Mouse (Mus musculus) CD4-positive, CD25-positive, alpha-beta regulatory T cell, adult 2 months (primary cell): ENCODE results near the gene Etfdh.
A peak's percentile ranks its signal among the peaks of the same experiment; 100 is the strongest.
"Not testable (repeated sequence)": the region's sequence is repeated elsewhere in the genome, so short reads cannot be mapped to it uniquely, and the experiment has no call there.

Experiments
- DNase-seq: peaks from one replicate; pipeline ENCODE4 v3.0.0-alpha.2; 2012; ENCODE audit warnings: low read depth, low spot score

Etfdh gene

DNA sequence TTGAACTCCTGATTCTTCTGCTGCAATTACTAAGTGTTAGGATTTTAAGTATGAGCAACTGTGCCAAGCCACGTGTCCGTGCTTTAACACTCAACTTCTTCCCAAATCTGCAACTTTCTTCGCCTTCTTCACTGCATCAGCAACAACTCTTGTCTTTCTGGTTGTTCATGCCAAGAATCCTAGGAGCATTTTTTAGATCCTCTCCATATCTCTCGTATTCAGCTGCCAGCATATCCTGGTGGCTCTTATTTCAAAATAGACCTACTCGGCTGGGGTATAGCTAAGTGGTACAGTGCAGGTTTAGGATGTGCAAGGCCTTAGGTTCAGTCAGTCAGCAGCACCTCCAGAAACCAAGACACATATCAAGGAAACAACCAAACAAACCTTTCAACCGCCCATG is 51.7 kb downstream of the Etfdh start:
- DNase-seq: no peak

DNA sequence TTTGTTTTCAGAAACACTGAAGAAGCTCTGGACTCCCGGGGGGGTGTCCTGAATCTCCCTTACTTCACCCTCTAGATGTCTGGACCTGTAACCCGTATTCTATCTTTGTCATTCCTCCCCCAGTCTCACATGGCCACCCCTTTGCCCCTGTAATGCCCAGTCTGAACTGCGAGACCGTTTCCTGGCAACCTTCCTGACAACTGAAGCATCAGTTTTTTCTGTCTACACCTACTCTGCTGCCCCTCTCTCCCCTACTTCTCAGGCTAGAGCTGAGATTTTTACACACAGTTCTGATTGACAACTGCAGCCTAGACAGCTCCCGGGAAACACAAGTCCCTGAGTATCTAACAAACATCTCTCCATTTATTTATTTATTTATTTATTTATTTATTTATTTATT is 52.4 kb downstream of the Etfdh start:
- DNase-seq: no peak

DNA sequence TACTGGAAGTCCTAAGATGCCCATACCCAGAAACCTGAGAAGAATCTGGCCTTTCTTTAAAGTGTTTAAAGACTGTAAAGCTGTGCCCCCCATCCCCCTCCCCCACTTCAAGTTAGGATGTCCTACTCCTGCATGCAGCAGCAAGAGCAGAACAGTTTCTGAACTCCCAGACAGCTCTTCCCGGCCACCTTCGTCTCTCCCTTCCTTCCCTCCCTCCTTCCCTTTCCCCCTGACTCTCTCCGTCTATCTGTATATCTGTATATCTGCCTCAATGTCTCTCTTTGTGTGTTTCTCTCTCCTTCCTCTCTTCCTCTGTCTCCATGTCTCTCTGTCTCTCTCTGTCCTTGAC is 52.9 kb downstream of the Etfdh start:
- DNase-seq: no peak

DNA sequence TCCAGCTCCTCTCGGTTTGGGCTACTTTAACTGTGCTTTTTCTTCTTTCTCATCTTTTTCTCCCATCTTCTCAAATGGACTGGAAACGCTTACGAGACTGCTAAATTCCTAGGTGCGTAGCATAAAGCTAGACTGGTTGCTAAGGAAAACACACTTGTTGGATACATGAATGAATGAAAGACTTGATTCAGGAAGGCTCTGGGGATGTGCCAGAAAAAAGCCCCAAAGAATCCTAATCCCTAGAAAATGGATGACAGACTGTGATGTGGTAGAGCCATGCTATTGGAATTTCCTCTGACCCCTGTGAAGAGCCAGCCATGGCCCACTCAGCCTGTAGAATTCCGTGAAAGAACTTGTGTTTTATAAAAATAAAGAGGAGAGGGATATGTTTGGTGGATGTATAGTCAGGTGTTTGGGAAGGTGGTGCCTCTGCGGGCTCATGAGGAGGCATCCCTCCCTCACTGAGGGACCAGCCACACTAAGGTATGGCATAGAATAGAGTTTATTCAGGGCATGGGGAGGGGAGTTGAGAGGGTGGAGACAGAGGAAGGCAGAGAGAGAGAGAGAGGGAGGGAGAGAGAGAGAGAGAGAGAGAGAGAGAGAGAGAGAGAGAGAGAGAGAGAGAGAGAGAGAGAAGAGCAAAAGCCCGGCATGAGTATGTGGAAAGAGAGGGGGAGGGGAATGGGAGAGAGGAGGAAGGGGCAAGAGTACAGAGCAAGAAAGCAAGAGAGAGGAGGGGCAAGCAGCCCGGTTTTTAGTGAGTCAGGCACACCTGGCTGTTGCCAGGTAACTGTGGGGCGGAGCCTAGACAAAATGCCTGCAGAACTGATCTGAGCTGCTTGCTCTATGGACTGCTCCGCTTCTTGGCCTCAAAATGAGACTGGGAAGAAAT is 53.5 kb downstream of the Etfdh start:
- no peak for DNase-seq

DNA sequence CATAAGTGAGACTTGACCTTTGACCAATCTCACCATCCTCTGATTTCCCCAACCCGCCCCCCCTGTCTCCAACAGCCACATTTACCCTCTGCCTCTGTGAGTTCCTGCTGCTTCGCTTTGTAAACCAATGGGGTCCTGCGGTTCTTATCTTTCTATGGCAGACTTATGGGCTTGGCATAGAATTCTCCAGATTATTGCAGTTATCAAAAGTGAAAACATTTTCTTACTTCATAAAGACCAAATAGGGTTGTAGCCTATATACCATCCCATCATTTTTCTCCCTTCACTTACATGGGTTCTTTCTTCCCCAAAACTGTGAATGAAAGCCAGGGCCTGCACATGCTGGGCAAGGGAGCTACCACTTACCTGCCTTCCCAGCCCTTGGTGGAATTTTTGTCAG is 55.0 kb downstream of the Etfdh start:
- no peak for DNase-seq

DNA sequence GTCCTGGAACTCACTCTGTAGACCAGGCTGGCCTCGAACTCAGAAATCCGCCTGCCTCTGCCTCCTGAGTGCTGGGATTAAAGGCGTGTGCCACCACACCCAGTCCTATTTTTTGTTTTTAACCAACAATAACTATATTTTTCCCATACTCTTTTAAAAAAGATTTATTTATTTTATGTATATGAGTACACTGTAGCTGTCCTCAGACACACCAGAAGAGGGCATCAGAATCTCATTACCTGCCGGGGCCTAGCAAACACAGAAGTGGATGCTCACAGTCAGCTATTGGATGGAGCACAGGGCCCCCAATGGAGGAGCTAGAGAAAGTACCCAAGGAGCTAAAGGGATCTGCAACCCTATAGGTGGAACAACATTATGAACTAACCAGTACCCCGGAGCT is 55.9 kb downstream of the Etfdh start:
- not testable (repeated sequence) for DNase-seq

DNA sequence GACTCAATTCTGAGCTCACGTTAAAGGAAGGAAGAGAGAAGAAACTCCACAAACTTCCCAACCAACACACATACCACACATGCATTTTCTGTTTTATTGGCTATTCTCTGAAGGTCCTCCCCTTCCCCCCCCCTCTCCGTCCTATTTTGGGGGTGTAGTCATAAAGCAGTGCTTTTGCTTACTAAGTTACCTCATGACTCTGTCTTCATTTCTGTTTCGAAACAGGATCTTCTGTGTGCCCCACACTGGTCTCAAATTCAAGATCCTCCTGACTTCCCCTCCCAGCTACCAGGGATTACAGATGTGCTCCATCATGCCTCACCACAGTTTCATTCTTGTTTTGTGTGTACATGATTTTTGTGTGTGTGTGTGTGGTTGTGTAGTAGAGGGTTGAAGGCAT is 56.9 kb downstream of the Etfdh start:
- no peak for DNase-seq

DNA sequence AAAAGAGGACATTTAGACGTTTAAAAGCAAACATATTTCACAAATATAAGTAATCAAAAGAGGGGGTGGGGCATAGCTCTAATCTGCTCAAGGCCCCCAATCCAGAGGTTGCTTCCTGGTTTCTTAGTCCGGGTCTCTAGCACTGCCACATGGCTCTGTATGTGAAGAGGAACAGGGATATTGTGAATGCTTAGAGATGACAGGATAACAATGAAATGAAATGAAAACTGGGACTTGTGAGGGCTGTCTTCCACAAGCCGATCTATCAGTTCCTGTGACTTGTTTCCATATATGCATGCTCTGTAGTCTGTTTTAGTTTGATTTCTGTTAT is 60.0 kb downstream of the Etfdh start:
- no peak for DNase-seq

DNA sequence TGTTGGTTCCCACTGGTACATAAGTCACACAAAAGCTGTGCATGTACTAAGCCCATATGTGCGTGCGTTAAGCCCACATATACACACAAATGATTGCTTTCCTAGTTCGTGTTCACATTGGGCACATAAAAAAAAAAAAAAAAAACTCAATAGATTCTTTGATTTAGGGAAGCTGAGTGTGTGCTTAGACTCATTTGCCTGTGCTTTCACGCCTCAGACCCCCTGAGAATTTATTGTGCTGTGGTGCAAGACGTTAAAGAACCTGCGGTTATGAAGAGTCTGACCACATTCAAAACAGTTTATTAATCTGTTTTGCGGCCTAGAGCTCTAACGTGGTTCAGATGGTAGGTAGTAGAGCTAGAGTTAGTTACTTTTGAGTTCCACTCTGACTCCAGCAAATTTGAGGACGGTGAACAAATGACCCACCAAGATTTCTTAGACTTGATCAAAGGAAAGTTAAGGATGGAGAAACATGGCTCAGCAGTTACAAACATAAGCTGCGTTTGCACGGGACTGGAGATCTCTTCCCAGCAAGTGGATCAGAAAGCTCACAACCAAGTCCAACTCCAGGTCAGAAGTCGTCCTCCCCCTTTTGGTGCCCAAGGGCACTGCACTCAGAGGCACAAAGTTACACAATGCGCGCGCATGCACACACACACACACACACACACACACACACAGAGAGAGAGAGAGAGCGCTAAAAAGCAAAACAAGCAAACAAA is 60.5 kb downstream of the Etfdh start:
- peak; percentile 27 for DNase-seq

DNA sequence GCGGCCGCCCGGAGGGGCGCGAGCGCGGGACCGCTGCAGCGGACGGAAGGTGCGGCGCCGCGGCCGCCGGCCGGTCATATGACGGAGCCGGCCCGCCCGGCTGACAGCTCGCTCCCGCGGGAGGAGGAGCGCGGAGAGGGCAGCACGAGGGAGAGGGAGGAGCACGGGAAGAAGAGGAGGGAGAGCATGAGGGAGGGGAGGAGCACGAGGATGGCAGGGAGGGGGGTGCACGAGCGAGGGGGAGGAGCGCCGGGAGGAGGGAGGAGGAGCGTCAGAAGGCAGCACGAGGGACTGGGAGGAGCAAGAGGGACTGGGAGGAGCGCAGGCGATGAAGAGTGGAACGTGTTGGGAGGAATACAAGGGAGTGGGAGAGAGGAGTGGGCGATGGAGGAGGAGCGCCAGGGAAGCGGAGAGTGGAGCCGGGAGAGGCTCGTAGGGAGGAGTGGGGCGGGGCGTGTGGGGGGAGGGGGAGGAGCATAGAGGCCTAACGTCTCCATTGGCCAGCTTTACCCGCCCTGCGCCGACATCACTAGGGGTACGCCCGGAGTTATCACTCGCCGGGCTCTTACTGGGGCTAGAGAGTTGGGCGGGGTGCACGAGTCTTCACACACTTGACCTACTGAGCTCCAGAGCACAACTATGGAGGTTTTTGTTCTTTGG is 61.5 kb downstream of the Etfdh start, which contains the start of gene Fnip2:
TSS of gene Fnip2 (minus strand) at position 94 of the 660 bp plus-strand sequence.
- DNase-seq: peak; percentile 90

DNA sequence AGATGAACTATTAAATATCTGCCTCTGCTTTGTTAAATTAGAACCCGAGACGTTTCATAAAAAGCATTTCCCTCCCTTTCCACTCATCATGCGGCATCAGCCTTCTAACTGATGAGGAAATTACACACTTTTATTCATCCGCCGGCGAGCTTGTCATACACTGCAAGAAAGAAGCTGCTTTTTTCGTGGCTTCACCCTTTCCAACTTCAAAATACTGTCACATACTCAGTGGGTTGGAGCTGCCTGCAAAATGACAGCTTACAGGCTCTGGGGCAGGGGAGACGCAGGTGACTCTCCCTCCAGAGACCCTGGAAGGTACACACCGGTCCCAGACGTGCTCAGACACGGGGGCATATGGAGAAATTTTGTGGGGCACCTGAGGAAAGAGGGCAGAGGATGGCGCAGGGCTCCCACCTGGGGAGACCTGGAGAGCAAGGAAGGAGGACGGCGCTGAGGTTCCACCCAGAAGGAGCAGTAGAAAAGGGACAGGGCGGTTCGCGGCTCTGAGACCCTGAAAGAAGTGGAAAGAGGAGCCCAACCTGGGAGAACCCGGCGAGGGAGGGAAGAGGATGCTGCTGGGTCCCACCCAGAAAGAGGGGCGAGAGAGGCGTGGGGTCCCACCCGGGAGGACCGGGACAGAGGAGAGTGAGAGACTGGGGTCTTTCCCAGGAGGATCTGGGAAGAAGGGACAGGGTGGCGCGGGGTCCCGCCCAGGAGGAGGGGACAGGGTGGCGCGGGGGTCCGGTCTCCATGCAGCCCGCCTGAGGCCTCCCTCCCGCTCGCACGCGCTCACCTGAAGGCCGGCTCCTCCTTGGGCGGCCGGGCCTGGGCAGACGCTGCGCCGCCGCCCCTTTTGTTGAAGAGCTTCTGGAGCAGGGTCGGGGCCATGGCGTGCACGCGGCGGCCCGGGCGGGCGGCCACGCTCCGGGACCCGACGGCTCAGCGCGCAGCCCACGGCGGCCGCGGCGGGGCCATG is 62.3 kb downstream of the Etfdh start:
- DNase-seq: peak; percentile 25

DNA sequence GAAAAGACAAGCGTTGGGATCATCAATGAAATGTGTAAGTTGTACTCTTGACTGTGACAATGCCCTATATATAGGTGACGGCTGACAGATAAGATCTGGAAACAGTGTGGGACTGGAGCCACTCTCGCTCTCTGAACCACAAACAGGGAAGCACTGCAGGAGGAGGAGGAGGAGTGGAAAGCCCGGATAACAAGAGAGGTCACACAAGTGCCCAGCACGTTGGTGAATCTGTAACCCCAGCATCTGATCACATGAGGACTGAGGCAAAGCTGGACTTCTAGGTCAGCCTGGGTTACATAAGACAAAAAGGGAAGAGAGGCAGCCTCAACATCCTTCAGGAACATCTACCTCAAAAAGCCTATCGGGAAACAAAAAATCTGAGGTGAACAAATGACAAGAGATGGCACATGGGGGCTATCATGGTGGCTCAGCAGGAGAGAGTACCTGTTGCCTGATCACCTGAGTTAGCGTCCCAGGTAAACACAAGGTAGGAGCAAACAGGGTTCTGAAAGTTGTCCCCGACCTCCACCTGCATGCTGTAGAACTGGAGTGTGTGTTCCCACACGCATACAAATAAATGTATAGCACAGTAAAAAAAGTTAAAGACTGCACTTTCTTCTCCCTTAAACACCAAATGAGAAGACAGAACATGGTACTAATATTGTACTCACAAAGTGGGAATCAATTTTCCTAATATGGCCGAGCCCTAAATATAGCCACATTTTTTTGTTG is 64.3 kb downstream of the Etfdh start:
- no peak for DNase-seq

DNA sequence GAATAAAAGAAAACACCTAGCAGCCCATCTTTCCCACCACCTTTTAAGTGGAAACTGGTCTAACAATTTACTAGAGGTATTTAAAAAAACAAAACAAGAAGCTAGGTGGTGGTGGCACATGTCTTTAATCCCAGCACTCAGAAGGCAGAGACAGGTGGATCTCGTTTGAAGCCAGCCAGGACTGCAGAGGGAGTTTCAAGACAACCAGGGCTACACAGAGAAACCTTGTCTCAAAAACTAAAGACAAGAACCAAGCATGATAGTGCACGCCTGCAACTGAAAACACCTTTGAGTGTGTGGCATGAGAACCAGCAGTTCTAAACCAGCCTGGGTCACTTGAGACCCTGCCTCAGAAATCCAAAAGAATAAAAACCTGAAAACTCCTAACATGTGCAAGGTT is 65.8 kb downstream of the Etfdh start:
- DNase-seq: no peak

DNA sequence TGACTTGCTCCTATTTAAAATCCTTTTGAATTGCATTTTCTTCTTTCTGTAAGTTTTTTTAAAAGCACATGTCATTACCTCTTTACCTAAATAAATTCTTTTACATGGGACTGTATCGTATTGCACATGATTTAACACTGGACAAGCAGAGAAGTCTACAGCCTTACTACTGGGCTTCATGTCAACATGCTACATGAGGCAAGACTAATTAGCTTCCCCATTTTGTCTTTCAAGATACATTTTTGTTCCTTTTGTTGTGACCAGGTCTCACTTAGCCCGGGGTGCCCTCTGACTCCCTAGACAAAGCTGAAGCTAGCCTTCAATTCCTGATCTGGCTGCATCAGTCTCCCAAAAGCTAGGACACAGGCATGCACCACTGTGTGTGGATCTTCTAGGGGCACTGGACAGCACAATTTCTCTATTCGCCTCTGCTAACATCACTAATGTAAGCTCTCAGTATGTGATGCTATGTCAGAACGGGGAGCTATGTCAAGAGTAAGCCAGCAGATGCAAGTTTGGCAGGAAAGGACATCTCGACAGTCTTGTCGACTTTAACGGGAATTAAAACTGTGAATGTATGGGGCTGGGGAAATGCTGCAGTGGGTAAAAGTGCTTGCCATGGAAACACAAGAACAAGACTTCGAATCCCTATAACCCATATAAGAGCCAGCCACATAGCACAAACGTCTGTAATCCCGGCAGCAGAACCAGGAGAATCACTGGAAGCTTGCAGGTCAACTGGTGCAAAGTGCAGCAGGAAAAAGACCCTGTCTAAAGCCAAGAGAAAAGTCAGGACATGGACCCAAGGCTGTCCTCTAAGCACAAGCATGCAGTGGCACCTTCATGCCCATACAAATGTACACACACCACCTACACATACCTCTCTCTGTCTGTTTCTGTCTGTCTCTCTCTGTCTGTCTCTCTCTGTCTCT is 67.2 kb downstream of the Etfdh start:
- no peak for DNase-seq

DNA sequence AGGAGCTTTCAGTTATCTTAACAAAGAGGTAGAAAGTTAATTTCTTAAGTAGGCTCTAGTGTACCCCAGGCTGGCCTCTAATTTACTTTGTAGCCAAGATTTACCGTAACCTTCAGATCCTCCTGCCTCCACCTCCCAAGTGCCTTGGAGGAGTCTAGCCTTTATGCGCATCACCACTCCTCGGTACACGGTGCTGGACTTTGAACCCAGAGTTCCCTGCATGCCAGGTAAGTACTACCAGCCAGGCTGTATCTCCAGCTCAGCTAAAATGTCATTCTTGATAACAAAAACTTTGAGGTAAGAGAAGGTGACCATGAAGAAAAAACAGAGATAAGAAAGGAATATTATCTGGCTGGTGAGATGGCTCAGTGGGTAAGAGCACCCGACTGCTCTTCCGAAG is 68.7 kb downstream of the Etfdh start:
- DNase-seq: no peak

DNA sequence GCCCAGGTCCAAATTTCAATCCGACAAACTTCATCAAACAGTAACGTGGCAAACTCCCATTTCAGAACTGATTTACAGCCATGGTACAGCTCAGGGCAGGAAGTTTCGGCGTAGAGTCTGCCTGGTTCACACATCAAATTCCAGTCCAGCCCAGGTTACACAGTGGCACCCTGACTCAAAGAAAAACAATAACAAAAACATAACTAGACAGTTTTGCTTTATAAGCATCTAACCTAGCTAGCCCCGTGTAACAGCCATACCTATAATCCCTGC is 69.6 kb downstream of the Etfdh start:
- no peak for DNase-seq

DNA sequence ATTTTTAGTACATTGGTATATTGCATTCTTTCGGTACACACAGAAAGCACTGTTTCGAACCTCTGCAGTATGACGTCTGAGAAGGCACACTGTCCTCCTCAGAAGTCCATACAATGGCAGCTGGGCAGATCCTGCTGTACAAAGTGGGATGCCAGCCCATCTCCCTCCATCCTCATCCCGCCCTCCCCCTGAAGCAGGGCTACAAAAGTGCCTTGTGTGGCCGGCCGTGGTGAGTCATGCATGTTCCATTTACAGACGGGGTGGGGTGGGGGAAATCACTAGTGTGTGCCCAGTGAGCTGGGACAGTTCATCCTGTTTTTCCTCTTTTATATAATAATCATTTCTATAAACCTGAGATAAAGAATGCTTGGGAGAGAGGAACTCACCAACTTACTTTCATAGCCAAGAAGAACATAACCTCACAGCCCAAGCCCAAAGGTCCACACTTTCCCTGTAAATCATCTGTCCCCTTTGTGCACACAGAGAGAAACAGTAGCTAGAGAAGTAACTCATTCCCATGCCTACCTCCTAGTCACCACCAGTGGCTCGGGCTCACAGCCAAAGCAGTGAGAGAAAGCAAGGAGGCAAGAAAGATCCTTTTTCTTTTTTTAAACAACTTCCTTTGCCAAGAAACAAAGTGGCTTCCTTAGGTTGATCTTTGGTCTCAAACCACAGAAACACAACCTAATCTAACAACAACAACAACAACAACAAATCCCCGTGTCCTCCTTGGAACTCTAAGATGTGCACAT is 70.1 kb downstream of the Etfdh start:
- no peak for DNase-seq

DNA sequence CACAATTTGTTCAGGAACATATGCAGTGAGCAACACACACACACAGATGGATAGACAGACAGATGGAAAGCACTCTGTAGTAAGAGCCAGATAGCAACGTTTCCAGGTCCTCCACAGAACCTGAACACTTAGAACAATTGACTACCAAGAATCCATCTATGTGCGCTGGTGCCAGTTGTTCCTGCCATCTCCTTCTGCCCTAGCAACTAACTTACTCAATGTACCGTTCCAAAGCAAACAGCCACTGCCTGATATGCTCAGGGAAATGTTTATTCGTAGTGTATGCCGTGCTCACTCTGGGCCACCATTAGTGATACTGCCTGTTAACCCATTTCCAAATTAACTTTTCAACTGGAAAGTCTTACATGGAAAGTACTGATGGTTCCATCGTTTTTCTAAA is 74.2 kb downstream of the Etfdh start:
- no peak for DNase-seq
